Mouse (Mus musculus) erythroblast, embryonic 14.5 days (primary cell): Measurements from ENCODE around the gene Mov10.

Experiments
- GATA1 ChIP-seq: IDR thresholded peaks from 2 replicates; pipeline ENCODE4 v1.6.1; 2012; ENCODE audit warnings: low read length, inconsistent platforms, mixed read lengths
- TAL1 ChIP-seq: IDR thresholded peaks from 3 replicates; pipeline ENCODE4 v1.6.1; 2012; ENCODE audit warnings: low read length, inconsistent platforms, mixed read lengths

DNA sequence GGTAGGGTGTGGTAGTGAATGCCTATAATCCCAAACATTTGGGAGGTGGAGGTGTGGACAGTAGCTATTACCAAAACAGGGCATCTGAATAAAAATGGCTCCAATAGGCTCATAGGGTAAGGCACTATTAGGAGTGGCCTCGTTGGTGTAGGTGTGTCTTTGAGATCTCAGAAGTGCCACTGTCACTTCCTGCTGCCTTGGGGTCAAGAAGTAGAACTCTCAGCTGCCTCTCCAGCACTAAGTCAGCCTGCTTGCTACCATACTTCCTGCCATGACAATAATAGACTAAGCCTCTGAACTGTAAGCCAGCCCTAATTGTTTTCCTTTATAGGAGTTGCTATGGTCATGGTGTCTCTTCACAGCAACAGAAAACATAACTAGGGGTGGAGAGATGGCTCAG, 37.7 kb upstream of the Mov10 start:
- TF ChIP-seq GATA1 (no peak), TAL1 (no peak)
